Mouse (Mus musculus) cerebellum, postnatal 4 days (tissue): Measurements from ENCODE around the gene Bud13.
"Not testable (repeated sequence)": the region's sequence is repeated elsewhere in the genome, so short reads cannot be mapped to it uniquely, and the experiment has no call there.

Experiments used
- DNase-seq, 2 experiments: peaks; one replicate each; pipeline ENCODE4 v3.0.0; 2022; ENCODE audit warnings: low spot score in 2 of 2, mixed read lengths in 1 of 2

Bud13 gene

GRCm38 (mm10) chr9:46302142-46302541 is 19.3 kb downstream of the Bud13 start:
- peak in 1 of 2 experiments; percentile 69 for DNase-seq

GRCm38 (mm10) chr9:46309121-46309520 is 26.3 kb downstream of the Bud13 start:
- no peak for DNase-seq

GRCm38 (mm10) chr9:46314507-46314906 is 31.7 kb downstream of the Bud13 start:
- peak in 1 of 2 experiments; percentile 76 for DNase-seq

GRCm38 (mm10) chr9:46314921-46315320 is 32.1 kb downstream of the Bud13 start:
- no peak for DNase-seq

GRCm38 (mm10) chr9:46315807-46316365 is 33.1 kb downstream of the Bud13 start:
- no peak for DNase-seq

- no peak for DNase-seq
Observed at GRCm38 (mm10) chr9:46316388-46316787, 33.6 kb downstream of the Bud13 start.

GRCm38 (mm10) chr9:46316909-46317308 is 34.1 kb downstream of the Bud13 start:
- DNase-seq = no peak

GRCm38 (mm10) chr9:46317957-46318356 is 35.1 kb downstream of the Bud13 start:
- DNase-seq = no peak

- DNase-seq = not testable (repeated sequence)
Observed at GRCm38 (mm10) chr9:46319886-46320285, 37.1 kb downstream of the Bud13 start, which contains the start of gene 4931429L15Rik. TSS of gene 4931429L15Rik (minus strand) at chr9:46319986.

- no peak for DNase-seq
Observed at GRCm38 (mm10) chr9:46320461-46320860, 37.7 kb downstream of the Bud13 start.

- no peak for DNase-seq
Observed at GRCm38 (mm10) chr9:46326694-46327405, 44.0 kb downstream of the Bud13 start.

- no peak for DNase-seq
Observed at GRCm38 (mm10) chr9:46327706-46328571, 45.1 kb downstream of the Bud13 start.

GRCm38 (mm10) chr9:46328572-46329249 is 45.9 kb downstream of the Bud13 start:
- DNase-seq = peak; percentile 44 to 76

GRCm38 (mm10) chr9:46329250-46329648 is 46.4 kb downstream of the Bud13 start:
- no peak for DNase-seq

- no peak for DNase-seq
Observed at GRCm38 (mm10) chr9:46329801-46330585, 47.2 kb downstream of the Bud13 start.

GRCm38 (mm10) chr9:46330586-46330895 is 47.7 kb downstream of the Bud13 start:
- no peak for DNase-seq

GRCm38 (mm10) chr9:46331301-46331700 is 48.5 kb downstream of the Bud13 start:
- no peak for DNase-seq

GRCm38 (mm10) chr9:46334471-46335025 is 51.7 kb downstream of the Bud13 start:
- DNase-seq = no peak

- DNase-seq = no peak
Observed at GRCm38 (mm10) chr9:46335461-46335995, 52.7 kb downstream of the Bud13 start.

GRCm38 (mm10) chr9:46336294-46336693 is 53.5 kb downstream of the Bud13 start:
- not testable (repeated sequence) for DNase-seq

GRCm38 (mm10) chr9:46337331-46337730 is 54.5 kb downstream of the Bud13 start:
- no peak for DNase-seq
